Mouse (Mus musculus) heart, embryonic 16.5 days (tissue): Measurements from ENCODE around the gene Themis3. TPM values are rescaled to one million over a fixed set of nuclear protein-coding genes. Genes with fewer than 3 reads are reported as not detected.

Experiments
- ATAC-seq: fragments of 200-750 bp; cut with Nextera tagmentation; replicated peaks from 2 replicates; pipeline ENCODE4 v1.8.0; 2017; ENCODE audit warnings: moderate number of reproducible peaks; ENCODE audit not compliant: insufficient read depth, low FRiP score; ENCODE audit errors: extremely low read depth
- H3K27ac ChIP-seq: fragments of 300-500 bp; sonication (generic); 2 replicates; pipeline ENCODE4 v1.5.1; 2014; ENCODE audit warnings: mild to moderate bottlenecking, low read length, control low read depth, moderate library complexity
- H3K27me3 ChIP-seq: fragments of 300-500 bp; sonication (generic); 2 replicates; pipeline ENCODE4 v1.6.1; 2014; ENCODE audit warnings: low read length, mixed read lengths; ENCODE audit not compliant: control insufficient read depth, insufficient read depth
- H3K36me3 ChIP-seq: fragments of 300-500 bp; sonication (generic); 2 replicates; pipeline ENCODE4 v1.6.1; 2014; ENCODE audit not compliant: control insufficient read depth, insufficient read depth
- H3K4me1 ChIP-seq: fragments of 300-500 bp; sonication (generic); 2 replicates; pipeline ENCODE4 v1.6.1; 2014; ENCODE audit warnings: low read length, mixed read lengths; ENCODE audit not compliant: control insufficient read depth, insufficient read depth
- H3K4me2 ChIP-seq: fragments of 300-500 bp; sonication (generic); 2 replicates; pipeline ENCODE4 v1.6.1; 2014; ENCODE audit warnings: low read depth, mild to moderate bottlenecking, control low read depth, low read length
- H3K4me3 ChIP-seq: fragments of 300-500 bp; sonication (generic); 2 replicates; pipeline ENCODE4 v1.5.1; 2014; ENCODE audit warnings: mild to moderate bottlenecking, control low read depth, low read length
- H3K9ac ChIP-seq: fragments of 300-500 bp; sonication (generic); 2 replicates; pipeline ENCODE4 v1.6.1; 2014; ENCODE audit warnings: low read length, control low read depth
- H3K9me3 ChIP-seq: fragments of 300-500 bp; sonication (generic); replicated peaks from 2 replicates; pipeline ENCODE4 v1.6.1; 2016; ENCODE audit warnings: low read length; ENCODE audit not compliant: control insufficient read depth
- WGBS: fragments of 180-500 bp; shearing (Covaris S2); extraction: QIAGEN DNeasy Blood & Tissue Kit; methylation state at CpG from one replicate; pipeline ENCODE4 v1.1.7; 2014; 5-methylcytosine and 5-hydroxymethylcytosine counted together
- polyA plus RNA-seq: library from polyadenylated mRNA; unstranded; fragments of >200 nt; fragmentation: Nextera tagmentation; extraction: Ambion mirVana; gene quantifications from 2 replicates; pipeline ENCODE4 v1.2.1, GENCODE M21; 2015

Themis3 gene
- polyA plus RNA-seq, 1 experiment from 2014 or later = 0.05 TPM

- Histone ChIP-seq H3K9me3 (0 out of 2 replicates have a peak, but pooled peaks cover 2% of the 10 kb centered on the region), H3K4me1 (peaks cover 11% of the 10 kb centered on the region), H3K36me3 (no peaks in the 10 kb centered on the region), H3K4me3 (peak within 1 kb of the TSS; percentile 98), H3K27ac (no peak within 1 kb of the TSS; the same call in none of the 2 replicates), H3K9ac (peak within 1 kb of the TSS; percentile 99), H3K27me3 (no peaks in the 10 kb centered on the region), H3K4me2 (peak within 1 kb of the TSS; percentile 93)
- peak; percentile 94 for ATAC-seq
- WGBS = 7% methylated on average over 53 of the region's 71 CpGs
Measured at GRCm38 (mm10) chr17:66519554-66520553, 74.6 kb downstream of the Themis3 start, which contains the start of gene Rab12. Rab12 (minus strand) TSS chr17:66519729.

GRCm38 (mm10) chr17:66518877-66519553 lies 75.4 kb downstream of the Themis3 start:
- 0 out of 2 replicates have a peak, but pooled peaks cover 2% of the 10 kb centered on the region for H3K9me3 ChIP-seq
- H3K27ac ChIP-seq = no peak overlapping the region; the same call in none of the 2 replicates
- peak; percentile 47; the same call in 1 of the 2 replicates for ATAC-seq
- peak overlapping the region; percentile 84 for H3K4me2 ChIP-seq
- peak overlapping the region; percentile 98 for H3K4me3 ChIP-seq
- H3K4me1 ChIP-seq = peaks cover 11% of the 10 kb centered on the region
- no peaks in the 10 kb centered on the region for H3K27me3 ChIP-seq
- WGBS = under 1% methylated on average over 57 of the region's 57 CpGs
- peak overlapping the region; percentile 99 for H3K9ac ChIP-seq
- H3K36me3 ChIP-seq = no peaks in the 10 kb centered on the region

GRCm38 (mm10) chr17:66516953-66517352 lies 77.5 kb downstream of the Themis3 start:
- 88% methylated on average over 4 of the region's 4 CpGs for WGBS

GRCm38 (mm10) chr17:66514288-66514995 lies 80.0 kb downstream of the Themis3 start:
- Histone ChIP-seq H3K4me1 (peaks cover 25% of the 10 kb centered on the region), H3K4me2 (no peak overlapping the region), H3K36me3 (peaks cover 7% of the 10 kb centered on the region; the same call in 1 of the 2 replicates), H3K27me3 (no peaks in the 10 kb centered on the region), H3K9me3 (no peaks in the 10 kb centered on the region), H3K27ac (no peak overlapping the region), H3K4me3 (no peak overlapping the region), H3K9ac (no peak overlapping the region)
- 88% methylated on average over 10 of the region's 10 CpGs for WGBS
- ATAC-seq = no peak

More at GRCm38 (mm10) chr17:66516953-66517352, 77.5 kb downstream of the Themis3 start:
- H3K4me3 ChIP-seq = no peak overlapping the region
- H3K9me3 ChIP-seq = no peaks in the 10 kb centered on the region
- peaks cover 7% of the 10 kb centered on the region; the same call in 1 of the 2 replicates for H3K36me3 ChIP-seq
- H3K4me2 ChIP-seq = no peak overlapping the region
- no peak overlapping the region for H3K27ac ChIP-seq
- no peak overlapping the region for H3K9ac ChIP-seq
- no peaks in the 10 kb centered on the region for H3K27me3 ChIP-seq
- no peak for ATAC-seq
- peaks cover 14% of the 10 kb centered on the region for H3K4me1 ChIP-seq

GRCm38 (mm10) chr17:66512202-66512956 lies 82.0 kb downstream of the Themis3 start:
- ATAC-seq = no peak
- Histone ChIP-seq H3K4me3 (no peak overlapping the region), H3K4me2 (no peak overlapping the region), H3K27ac (no peak overlapping the region), H3K36me3 (peaks cover 7% of the 10 kb centered on the region; the same call in 1 of the 2 replicates), H3K9ac (no peak overlapping the region), H3K9me3 (no peaks in the 10 kb centered on the region), H3K27me3 (no peaks in the 10 kb centered on the region), H3K4me1 (peaks cover 18% of the 10 kb centered on the region)
- 72% methylated on average over 15 of the region's 15 CpGs for WGBS

- no peak overlapping the region for H3K9ac ChIP-seq
- H3K4me2 ChIP-seq = 0 out of 2 replicates have a peak overlapping the region, but pooled peaks have one; percentile 17
- H3K36me3 ChIP-seq = peaks cover 10% of the 10 kb centered on the region
- H3K27ac ChIP-seq = peak overlapping the region; percentile 66
- ATAC-seq = peak; percentile 83
- H3K4me1 ChIP-seq = peaks cover 16% of the 10 kb centered on the region
- no peaks in the 10 kb centered on the region for H3K9me3 ChIP-seq
- H3K27me3 ChIP-seq = no peaks in the 10 kb centered on the region
- WGBS = 16% methylated on average over 10 of the region's 10 CpGs
- no peak overlapping the region for H3K4me3 ChIP-seq
Measured at GRCm38 (mm10) chr17:66510221-66510683, 84.2 kb downstream of the Themis3 start.

- Histone ChIP-seq H3K4me1 (peaks cover 27% of the 10 kb centered on the region), H3K27ac (no peak overlapping the region), H3K4me3 (no peak overlapping the region), H3K9me3 (no peaks in the 10 kb centered on the region), H3K36me3 (peaks cover 11% of the 10 kb centered on the region), H3K9ac (no peak overlapping the region), H3K4me2 (no peak overlapping the region), H3K27me3 (no peaks in the 10 kb centered on the region)
- no peak for ATAC-seq
- WGBS = 84% methylated on average over 9 of the region's 9 CpGs
Measured at GRCm38 (mm10) chr17:66507049-66507954, 87.1 kb downstream of the Themis3 start.
